Mouse (Mus musculus): ENCODE results near the gene Cdc42se2. TPM values are rescaled to one million over a fixed set of nuclear protein-coding genes. Genes with fewer than 3 reads are reported as not detected.

Gene Cdc42se2
- total RNA-seq, 2 experiments from 2014 or later, result 138 to 151 TPM

Other genes with a start within 250 kb of the Cdc42se2 start
- 10 to 100 TPM; 21.2 to 24.5 TPM for gene Lyrm7, start 73.2 kb upstream of the Cdc42se2 start, total RNA-seq (2021)
- 100 to 1,000 TPM; 341 to 384 TPM for gene Hint1, start 78.7 kb upstream of the Cdc42se2 start, total RNA-seq (2021)
- 1 to 10 TPM; 7.0 to 7.1 TPM for gene Gpx3, start 114.8 kb upstream of the Cdc42se2 start, total RNA-seq (2021)
- gene Tnip1, start 175.2 kb upstream of the Cdc42se2 start, total RNA-seq (2021), result 10 to 100 TPM; 29.0 to 32.2 TPM
- gene Anxa6, start 245.8 kb upstream of the Cdc42se2 start, total RNA-seq (2021), result 10 to 100 TPM; 88.4 to 88.7 TPM

Measured in layer of hippocampus, postnatal 10 days (tissue).